Mouse (Mus musculus): ENCODE results near the gene Slc4a4.

Gene Slc4a4

DNA sequence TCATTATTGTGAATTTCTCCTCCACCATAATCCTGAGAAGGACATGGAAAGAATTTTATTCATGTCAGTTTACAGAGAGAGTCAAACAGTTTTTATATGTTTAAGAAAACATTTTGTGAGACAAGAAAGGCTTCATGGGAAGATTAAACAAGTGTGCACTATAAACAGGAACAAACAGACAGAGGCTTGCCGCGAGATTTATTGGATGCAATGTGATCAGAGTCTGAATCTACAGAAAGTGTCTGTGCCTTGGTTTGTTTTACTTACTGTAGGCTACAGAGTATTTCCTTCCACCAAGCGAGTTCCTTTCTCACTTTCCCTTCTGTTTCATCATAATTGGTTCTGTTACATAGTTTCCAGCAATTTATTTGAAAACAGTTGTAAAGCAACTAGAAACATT lies 264.5 kb downstream of the Slc4a4 start:
- no peak for DNase-seq (ENCODE audit: low spot score in 2 of 2)

DNA sequence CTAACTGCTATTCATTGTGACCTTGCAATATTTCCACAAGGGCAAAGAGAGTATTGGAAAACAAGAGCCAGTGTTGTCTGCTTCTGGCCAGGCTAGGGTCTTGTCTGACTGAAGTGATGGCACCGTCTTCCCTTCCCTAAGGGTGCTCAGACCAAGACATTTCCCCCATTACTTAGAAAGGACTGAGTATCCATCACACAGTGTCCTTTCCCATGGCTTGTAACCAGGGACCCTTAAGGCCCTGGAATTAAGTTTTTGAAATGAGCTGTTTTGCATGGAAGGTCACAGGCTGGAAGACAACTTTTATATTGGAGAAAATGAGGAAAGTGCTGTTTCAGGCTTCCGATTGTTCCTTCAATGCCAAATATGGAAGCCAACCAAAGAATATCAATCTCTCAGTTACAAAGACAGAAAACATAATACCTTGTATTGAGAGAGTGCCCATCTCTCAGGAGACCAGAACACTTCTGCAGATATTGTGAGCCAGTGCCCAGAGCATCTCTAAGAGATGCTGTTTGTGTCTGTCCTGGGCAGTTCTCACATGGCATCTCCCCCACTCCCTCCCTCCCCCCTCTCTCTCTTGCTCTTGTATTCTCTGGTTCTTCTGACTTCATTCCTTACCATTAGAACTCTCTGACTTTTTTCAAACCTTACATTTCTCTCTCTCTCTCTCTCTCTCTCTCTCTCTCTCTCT lies 284.6 kb downstream of the Slc4a4 start:
- DNase-seq (ENCODE audit: low spot score in 2 of 2), result no peak

DNA sequence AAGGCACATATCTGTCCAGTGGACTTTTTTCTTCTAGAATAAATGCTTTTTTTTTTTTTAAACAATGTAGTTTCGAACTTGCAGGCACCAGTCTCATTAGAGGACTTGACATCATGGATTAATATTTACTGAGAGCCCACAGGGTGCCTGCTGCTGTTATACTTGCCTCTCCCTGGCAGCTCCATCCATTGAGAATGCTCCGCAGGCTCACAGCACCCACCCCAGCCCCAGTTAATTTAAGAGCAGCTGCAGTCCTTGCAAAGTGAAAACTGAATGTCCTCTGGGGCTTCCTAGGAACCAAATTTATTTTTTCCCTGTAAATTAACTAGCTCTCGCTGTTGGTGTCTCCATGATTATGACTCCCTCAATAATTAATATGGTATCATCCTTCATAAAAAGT lies 303.4 kb downstream of the Slc4a4 start:
- DNase-seq (ENCODE audit: low spot score in 2 of 2), result no peak

DNA sequence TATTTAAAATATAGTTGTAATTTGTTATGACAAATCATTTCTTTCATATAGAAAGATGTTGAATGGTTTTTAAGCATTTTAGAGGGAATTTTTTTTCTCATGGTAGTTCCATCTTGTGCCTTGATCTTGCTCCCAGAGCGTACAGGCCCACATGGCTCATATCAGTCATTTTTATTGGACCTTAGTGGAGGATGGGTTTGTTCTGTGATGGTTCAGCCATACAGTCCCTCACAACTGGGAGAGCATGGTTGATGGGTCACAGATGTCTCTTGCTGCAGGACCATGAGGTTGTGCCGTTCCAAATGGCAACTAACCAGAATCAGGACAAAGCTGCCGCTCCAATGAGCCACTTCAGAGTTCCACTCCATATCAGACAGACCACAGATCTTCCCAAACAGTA lies 308.0 kb downstream of the Slc4a4 start:
- DNase-seq (ENCODE audit: low spot score in 2 of 2), result no peak

DNA sequence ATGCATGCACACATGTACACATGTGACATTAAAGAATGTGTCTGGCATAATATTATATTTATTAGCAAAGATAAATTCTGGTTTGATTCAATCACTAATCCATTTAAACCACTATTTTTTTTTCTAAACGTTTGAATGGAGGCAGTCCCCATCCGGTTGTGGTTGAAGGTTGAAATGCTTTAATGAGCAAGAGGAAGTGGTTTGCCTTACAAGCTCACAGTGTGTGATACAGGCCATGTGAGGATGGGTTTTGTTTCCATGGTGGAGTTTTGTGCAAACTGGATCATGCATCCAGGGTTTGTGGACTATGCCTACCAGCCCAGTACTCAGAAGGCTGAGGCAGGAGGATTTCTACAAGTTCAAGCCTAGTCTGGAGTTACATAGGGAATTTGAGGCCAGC lies 311.9 kb downstream of the Slc4a4 start:
- no peak for DNase-seq (ENCODE audit: low spot score in 2 of 2)

DNA sequence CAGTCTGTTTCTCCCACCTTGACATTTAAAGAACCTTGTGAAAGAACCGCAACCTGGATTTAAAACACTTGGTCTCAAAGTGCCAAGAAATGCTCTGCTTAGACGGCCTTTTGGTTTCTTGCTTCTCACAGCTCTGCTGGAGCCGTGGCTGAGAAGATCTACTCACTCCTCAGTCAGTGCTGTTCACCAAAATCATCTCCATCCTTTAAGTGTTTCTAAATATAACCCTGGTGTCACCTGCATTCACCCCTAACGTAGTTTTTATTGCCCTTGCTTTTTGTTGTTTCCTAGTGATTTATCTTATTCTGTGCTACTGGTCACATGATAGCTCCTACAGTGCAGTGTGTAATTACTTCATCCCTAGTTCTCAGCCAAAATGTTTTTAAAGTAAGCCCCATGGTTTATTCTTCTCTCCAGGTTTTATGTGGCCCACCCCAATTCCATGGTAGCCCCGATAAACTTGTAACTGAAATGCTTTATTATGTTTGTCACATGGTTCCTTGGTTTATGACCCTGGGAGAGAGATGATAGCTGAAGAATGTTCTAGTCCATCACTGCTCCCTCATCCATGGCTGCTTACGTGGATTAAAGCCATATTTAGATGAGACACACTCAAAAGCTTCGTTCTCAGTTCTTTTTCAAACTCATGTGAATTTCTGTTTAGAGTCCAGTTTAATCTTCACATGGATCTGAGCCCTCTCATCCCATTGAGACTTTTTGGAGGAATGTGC lies 323.5 kb downstream of the Slc4a4 start:
- DNase-seq (ENCODE audit: low spot score in 2 of 2), result no peak

DNA sequence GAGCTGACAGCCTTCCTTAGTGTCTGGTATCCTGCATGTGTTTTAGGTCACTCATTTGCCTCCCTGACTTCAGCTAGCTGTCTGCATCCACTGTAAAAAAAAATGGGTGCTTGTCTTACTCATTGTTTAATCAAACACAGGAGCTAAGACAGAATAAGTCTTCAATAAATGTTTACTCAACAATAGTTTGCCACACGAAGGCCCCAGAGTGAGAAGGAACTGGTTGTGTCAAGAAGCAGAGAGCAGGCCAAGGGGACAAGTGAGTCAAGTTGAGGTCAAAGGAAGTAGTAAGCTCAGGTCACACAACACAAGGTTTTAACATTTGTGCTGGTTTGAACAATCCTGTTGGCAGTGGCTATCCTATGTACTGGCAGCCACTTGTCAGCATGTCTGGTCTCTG lies 324.4 kb downstream of the Slc4a4 start:
- DNase-seq (ENCODE audit: low spot score in 2 of 2), result no peak

DNA sequence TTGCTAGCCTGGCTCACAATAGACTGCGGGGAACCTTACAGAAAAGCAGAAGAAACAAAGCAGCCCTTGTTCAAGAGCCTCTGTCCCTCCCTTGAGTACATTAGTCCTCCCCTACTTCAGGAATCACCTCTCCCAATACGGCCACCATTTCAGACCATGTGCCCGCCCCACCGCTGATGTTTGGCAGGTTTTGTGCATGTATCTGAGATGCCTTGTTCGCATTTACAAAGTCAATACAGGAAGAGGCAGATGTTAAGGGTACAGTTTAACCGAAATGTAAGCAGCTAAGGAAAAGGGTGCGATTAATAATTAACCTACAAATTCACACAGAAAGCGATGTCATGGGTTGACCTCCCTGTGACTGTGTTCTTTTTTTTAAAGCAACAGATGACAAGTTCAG lies 331.6 kb downstream of the Slc4a4 start:
- no peak for DNase-seq (ENCODE audit: low spot score in 2 of 2)

DNA sequence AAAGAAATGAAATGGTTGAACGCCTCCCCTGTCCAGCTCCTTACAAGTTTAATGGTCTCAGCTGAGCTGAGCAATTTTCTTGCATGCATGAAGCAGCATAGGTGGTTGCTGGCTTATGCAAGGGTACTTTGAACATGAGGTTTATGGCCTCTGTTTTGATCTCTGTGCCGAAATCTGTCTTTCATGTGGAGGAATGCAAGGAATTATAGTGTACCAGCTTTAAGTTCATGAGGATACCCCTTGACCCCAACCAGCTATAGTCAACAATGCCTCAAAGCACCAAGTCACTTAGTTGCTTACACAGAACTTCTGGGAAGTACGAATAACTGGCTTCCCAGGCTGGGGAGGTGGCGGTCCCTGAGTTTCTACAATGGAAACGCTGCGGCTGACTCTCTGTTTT lies 332.1 kb downstream of the Slc4a4 start:
- no peak for DNase-seq (ENCODE audit: low spot score in 2 of 2)

DNA sequence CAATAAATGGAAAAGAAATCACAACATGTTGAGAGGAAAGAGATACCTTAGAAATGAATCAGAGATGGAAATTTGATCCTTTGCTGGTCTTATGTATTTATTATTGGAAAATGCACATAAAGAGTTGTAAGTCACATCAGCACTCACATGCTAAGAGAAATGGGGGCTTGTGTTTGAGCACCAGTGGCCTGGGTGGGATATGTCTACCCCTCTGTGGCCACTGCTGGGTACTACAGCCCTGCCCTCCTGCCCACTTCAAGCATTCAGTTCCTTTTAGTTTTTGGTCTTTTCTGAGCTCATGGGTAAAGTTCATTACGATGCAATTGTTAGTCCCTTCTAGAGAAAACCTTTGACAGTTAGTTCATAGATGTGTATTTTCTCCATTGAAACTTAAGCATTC lies 335.0 kb downstream of the Slc4a4 start:
- DNase-seq (ENCODE audit: low spot score in 2 of 2), result no peak

DNA sequence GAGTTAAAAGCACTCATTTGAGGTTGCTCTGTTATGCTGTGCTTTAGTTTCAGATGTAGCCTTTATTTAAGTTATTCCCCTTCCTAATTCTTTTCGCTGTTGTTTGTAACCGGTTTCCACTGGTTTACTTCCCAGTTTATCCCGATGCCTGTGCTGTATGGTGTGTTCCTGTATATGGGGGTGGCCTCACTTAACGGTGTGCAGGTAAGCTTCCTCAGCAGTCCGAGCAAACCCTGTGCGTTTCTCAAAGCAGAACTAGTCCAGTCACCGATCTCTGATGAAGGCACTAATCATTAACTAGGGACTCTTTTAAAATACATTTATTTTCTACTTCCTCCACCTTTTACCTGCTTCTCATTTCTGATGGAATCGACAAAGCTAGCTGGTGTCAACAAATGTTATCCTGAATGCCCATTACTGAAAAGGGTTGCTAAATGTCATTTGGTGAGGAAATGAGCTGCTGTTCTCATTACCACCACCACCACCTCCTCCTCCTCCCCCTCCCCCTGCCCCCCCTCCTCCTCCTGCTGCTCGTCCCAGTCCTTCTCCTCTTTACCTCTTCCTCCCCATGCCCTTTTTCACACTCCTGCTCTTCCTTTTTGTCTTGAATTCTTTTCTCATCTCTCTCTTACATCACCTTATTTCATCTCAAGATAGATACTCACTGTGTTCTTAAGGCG lies 336.6 kb downstream of the Slc4a4 start:
- no peak for DNase-seq (ENCODE audit: low spot score in 2 of 2)

DNA sequence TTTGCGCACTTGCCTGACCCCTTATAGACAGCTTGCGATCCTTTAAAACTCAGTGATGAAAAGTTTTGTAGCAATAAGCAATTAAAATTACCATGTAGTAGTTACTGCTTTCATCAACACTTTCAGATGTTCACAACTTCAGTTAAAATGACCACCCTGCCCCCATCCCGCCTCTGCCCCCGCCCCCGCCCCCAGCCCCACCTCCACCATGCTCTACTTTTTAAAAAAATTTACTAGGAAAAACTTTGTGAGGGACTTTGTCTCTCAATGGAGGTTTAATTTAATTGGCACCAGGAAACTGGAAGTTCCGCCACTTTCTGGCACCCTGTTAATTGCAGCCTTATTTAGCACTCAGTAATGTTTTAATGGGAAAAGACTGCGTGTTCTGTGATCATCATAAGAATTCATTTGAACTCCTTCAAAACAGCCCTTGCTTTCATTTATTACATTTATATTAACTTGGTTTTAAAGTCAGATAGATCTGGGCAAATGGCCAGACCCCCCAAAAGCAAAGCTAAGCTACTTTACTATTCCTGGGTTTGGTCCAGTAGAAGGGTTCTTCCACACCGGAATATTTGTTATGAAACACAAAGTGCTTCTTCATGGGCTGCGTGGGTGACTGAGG lies 337.2 kb downstream of the Slc4a4 start:
- DNase-seq (ENCODE audit: low spot score in 2 of 2), result no peak

DNA sequence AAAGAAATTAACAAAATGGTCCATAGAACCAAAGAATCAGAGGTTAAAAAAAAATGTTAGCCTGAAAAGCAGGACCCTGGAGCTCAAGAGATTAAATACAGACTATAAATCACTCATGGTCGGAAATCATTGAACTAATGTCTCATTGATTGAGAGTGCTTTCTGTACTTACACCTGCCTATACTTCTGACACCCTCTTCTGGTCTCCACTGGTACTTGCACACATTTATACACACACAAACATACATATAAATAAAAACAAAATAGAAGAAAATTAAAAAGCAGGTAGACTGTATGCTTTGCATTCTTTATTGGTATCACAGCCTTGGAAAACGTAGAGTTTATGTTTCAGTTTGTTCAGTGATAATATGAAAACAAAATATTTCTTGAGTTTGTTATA lies 341.3 kb downstream of the Slc4a4 start:
- DNase-seq (ENCODE audit: low spot score in 2 of 2), result no peak

DNA sequence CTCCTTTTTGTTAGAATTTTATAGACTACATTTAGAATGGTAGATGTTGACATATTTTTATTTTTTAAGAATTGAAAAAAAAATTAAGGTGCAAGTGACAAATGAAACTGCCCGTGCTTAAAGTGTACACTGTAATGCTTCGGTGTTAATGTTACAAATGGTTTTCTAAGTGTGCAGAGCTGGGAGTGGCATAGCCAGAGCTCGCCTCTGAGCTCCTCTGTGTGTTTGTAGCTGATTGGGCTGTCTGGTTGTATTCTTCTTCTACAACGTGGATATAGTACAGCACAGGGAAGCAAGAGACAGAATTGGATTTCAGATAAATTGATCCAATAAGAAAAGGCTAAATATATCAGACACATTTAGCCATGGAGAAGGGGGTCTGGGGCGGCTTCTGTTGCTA lies 343.0 kb downstream of the Slc4a4 start:
- DNase-seq (ENCODE audit: low spot score in 2 of 2), result no peak

DNA sequence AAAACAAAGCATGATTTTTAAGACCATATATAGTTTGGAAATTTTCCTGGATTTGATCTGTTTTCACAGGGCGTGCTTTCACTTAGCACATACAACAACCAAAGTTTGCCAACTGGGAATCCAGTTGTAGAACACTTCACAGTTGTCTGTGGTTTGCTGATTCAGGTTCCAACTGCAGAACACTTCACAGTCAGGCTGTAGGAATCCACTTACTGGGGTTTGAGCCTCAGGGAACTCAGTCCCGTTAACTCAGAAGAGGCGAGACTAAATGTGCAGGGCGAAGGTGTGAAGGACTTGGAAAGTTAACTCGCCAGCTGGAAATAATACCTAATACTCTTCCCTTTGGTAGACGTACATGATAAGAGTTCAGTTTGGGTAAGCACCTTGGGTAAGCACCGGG lies 345.7 kb downstream of the Slc4a4 start:
- no peak for DNase-seq (ENCODE audit: low spot score in 2 of 2)

DNA sequence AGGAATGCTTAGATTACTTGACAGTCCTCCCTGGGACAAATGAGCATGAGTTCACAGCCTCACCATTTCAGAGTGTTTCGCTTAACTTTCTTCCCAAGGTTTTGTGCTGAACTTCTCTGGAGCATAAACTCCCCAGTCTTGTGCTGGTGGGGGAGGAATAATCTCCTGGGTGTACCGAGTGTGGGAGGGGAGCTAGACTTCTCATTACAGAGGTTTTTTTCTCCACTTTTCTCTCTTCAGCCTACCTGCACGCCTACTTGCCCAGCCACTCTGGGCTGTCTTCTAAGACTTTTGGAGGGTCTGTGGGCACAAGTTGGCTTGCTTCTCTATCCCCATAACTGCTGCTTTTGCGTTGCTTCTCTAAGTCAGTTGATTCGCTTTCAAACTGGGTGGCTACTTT lies 365.2 kb downstream of the Slc4a4 start:
- DNase-seq (ENCODE audit: low spot score in 2 of 2), result no peak

DNA sequence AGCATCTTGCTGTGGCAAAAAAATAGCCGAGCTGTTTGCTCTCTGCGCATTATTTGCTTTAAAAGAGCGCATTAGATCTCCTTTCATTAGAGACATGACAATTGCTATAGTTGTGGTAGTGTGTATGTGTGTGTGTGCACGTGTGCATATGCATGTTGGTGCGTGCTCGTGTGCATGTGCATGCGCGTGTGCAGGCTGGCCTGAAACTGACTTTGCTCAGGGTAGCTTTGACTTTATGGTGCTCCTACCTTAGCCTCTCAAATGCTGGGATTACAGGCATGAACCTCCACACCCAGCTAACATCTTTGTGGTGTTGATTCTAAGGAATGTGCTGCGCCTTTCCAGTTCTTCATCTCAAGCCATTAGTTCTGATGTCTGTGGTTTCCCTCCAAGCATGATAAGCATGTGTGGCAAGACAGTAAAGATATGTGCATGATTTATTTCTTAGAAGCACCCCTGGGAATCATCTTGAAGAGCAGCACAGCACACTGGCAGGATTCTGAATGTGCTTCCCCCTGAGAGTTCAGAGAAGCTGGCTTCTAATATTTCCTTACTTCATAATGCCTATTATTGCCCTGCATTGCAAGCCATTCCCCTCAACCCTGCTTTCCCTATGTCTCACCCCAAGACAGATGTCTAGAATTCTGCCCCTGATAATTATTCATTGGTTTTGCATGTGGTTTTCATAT lies 373.3 kb downstream of the Slc4a4 start:
- no peak for DNase-seq (ENCODE audit: low spot score in 2 of 2)

DNA sequence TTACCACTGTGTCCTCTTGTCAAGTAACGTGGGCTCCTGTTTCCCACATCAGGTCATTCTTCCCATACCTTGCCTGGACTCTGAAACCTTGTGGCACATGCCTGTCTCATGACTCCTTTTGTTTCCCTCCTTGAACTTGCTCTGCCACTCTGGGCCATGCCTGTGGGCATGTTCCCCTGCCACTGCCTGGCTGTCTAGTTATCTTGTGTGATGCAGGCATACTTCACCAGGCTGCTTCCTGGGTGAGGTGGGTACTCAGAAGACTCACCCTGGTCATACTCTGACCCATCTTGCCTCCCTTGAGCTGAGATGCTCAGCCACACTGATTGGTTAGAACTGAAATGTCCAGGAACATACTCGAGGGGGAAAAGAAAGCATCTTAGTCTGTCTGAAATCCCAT lies 390.4 kb downstream of the Slc4a4 start:
- no peak for DNase-seq (ENCODE audit: low spot score in 2 of 2)

DNA sequence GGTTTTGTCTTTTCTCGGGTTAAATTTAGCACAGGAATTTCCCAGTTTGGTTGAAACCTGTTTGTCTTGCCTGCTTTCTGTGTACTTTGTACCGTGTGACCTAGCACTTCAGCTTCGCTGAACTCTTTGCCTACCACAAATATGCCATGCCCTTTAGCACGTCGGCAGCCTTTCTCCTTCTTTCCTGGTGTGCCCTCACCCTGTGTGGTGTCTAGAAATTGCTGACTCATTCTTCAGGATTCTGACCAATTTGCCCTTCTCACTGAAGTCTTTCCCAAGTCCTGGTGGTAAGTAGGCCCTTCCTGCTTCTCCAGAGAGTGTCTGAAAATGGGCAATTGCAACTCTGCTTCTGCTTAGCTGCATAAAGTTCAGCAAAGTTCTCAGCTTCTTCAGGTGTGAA lies 391.0 kb downstream of the Slc4a4 start:
- DNase-seq (ENCODE audit: low spot score in 2 of 2), result no peak

DNA sequence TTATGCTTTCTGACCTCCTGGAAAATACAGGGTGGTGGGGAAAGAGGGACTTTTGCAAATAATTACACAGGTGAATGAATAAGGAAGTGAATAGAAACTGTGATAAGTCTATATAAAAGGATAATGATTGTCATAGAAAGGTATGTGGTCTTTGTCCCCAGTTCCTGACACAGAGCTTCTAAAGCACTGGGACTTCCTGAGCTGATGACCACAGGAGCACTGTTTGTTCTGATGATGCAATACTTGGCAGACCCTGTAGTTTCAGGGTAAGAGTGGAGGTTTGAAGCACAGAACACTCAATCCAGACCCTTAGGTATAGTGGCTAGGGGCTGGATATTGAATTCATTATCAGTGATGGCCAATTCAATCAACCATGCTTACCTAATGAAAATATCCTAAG lies 391.7 kb downstream of the Slc4a4 start:
- no peak for DNase-seq (ENCODE audit: low spot score in 2 of 2)

DNA sequence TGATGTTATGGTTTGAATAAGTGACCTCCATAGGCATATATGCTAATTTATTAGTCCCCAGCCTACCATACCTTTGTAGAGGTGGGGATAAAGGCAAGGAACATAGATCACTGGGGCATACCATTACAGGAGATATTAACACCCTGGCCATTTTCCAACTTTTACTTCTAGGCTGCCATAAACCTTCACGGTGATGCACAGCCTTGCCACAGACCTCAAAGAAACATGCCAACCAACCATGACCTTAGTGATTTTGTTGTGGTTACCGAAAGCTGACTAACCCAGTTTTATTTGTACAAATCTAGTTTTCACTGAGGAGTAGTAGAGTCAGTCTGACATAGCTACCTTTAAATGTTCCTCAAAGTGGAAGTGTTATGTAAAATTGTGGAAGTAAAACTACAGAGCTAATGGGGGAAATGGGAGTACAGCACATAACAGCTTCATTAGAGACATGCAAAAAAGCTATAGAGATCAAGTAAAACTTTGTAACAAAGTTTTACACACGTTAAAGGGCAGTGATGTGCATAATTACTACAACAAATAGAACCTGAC lies 393.8 kb downstream of the Slc4a4 start:
- no peak for DNase-seq (ENCODE audit: low spot score in 2 of 2)
